Mouse (Mus musculus) spleen, postnatal 14 days (tissue): ENCODE measurements at regions not wholly inside any gene's neighbourhood (a gene's known extent, or its start where the extent isn't known, plus 50 kb on each side); places are given as distances from the start of the nearest gene placed in this dataset.

Experiments
- DNase-seq, 2 experiments: peaks; one replicate each; pipeline ENCODE4 v3.0.0; 2021 to 2022; ENCODE audit warnings: low spot score in 2 of 2

GRCm38 (mm10) chr1:183853956-183854613, 159.0 kb upstream of the Dusp10 start:
- DNase-seq = peak in 1 of 2 experiments; percentile 11

DNA sequence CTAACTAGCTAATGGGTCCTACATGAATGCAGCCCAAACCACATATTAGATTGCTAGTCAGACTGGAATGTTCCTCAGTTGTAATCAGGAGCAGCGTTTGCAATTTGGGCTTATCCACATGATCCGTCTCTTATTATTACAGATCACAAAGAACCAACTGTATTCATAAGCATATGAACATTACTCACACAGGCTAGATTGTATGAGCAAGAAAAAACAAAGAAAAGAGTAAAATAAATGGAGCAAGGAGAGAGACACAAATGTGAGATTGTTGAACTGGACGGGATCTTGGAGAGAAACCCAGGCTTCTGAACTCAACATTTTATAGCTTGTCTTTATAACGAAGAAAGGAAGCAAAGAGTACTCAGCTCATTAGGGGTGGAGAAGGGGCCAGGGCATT, 148.0 kb upstream of the Dusp10 start:
- DNase-seq = no peak

DNA sequence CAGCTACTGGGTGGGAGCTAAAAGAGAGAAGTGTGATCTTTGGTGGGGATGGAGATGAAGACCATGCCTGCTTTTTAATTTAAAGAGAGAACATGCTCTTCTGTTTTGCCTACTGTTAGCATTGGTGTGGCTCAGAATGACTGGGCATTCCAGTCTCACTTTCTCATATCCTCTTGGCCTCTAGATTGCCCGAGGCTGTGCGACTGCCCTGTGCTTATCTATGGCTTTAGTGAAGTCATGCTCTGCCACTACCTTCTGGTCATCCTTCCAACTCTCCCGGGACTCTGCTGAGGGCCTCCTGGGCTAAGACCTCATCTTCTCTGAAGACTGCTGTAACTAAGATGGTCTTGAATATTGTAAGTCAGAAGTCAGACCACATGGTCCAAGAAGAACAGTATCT, 147.5 kb upstream of the Dusp10 start:
- no peak for DNase-seq

DNA sequence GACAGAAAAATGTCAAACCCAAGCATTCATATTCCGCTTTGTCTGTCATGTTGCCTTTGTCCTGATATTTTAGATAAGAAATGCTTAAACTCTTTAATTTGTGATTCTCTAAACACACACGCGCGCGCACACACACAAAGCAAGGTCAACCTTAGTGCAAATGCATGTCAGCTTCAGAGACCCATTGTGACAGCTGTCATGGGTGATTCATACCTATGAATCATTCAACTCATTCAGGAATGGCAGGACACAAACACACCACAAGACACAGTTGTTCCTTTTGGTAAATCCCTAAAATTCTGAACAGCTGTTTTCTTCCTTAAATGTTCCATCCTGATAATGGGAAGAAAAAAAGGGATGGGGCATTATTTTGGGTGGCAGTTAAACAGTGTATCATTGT, 144.1 kb upstream of the Dusp10 start:
- no peak for DNase-seq

GRCm38 (mm10) chr1:183895936-183896335, 117.2 kb upstream of the Dusp10 start:
- no peak for DNase-seq

DNA sequence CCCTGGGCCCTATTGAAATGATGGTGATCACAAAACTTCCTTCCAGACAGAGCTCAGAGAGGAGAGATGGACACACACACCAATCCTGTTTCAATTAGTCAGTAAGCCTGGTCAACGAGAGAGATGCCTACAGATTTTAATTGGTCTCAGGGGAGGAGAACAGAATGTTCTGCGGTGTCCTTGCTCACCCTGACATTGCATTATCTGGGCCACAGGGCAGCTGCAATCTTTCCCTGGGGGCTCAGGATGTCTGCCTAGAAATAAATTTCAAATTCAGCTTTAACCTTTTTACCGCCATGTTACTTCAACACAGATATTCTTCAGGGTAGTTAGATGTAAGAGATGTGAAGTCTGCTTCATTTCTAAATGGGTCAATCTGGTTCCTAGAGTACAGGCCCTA, 115.0 kb upstream of the Dusp10 start:
- no peak for DNase-seq

GRCm38 (mm10) chr1:183904564-183904963, 108.5 kb upstream of the Dusp10 start:
- DNase-seq = no peak

- no peak for DNase-seq
Measured at GRCm38 (mm10) chr1:183905345-183906142, 107.6 kb upstream of the Dusp10 start.

DNA sequence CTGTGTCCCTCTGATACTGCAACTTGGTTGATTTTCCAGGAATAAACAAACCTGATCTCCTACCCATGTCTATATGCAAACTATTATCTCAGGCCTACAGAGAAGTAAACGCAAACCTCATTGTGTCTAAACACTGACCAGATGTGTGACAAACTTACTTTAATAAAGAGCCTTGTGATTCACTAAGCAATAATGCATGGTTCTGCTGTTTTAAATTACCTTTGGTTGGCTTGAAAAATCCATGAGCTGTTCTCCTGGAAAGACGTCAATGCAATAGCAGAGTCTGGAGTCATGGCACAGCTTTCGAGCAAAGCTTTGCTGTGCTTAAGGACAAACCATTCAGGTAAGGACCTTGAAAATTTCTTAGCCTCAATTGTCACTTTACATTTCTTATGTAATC, 95.4 kb upstream of the Dusp10 start:
- no peak for DNase-seq

- no peak for DNase-seq
Measured at GRCm38 (mm10) chr1:183921262-183921661, 91.8 kb upstream of the Dusp10 start.

- DNase-seq = no peak
Measured at GRCm38 (mm10) chr1:183928539-183928938, 84.6 kb upstream of the Dusp10 start.

- DNase-seq = no peak
Measured at GRCm38 (mm10) chr1:183930363-183930982, 82.6 kb upstream of the Dusp10 start.

- DNase-seq = no peak
Measured at GRCm38 (mm10) chr1:183931141-183931540, 82.0 kb upstream of the Dusp10 start.

GRCm38 (mm10) chr1:183933845-183934244, 79.3 kb upstream of the Dusp10 start:
- DNase-seq = no peak

GRCm38 (mm10) chr1:183937166-183937565, 75.9 kb upstream of the Dusp10 start:
- DNase-seq = no peak

DNA sequence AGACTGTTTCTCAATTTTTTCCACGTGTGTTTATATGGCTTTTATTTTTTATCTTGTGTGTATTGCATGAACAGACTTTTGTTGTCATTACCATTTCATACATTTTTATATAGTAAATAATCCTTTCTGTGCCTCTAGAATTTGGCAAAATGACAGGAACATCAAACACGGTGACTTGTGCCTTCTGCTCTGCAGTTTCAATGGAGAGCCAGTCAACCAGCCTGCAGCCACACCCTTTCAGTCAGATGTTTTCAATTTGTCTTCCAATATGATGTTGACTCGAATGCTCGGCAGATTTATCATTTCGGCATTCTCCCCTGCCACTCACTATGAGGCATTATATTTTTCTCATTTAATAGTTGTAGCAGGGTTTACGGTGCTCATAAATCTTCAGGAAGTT, 74.7 kb upstream of the Dusp10 start:
- DNase-seq = no peak

DNA sequence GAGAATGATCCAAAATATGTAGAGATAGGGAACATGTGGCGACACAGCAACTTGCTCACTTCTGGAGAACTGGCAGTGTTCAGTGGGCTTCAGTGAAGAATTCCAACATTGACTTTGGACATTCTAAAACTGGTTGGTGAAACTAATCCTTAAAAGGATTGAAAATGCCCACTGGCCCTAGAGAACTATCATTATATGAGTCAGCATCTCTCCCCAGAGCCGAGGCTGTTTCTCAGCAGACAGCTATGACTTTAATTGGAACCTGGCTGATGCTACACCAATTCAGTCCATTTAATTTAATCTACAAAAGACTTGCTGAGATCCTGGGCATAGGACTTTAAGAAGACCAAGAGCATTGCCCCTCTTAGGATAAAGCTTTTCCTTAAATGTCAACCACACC, 72.4 kb upstream of the Dusp10 start:
- DNase-seq = no peak

DNA sequence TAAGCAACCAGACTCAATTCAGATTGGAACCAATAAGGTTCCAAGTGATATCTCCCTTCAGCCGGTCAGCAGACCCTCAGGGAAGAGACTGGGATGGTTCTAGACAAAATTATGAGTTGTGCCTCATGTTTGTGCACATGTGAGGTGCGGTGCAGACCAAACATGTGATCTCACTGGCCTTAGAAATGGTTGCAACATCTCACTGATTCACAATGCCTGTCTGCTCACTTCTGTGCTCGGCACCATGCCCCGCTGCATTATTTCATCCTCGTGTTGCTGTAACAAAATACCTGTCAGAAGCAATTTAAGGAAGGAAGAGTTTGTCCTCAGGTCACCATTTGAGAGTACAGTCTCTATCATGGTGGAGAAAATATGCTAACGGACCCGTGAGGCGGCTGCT, 66.9 kb upstream of the Dusp10 start:
- no peak for DNase-seq

GRCm38 (mm10) chr1:183947066-183947465, 66.0 kb upstream of the Dusp10 start:
- DNase-seq = no peak

DNA sequence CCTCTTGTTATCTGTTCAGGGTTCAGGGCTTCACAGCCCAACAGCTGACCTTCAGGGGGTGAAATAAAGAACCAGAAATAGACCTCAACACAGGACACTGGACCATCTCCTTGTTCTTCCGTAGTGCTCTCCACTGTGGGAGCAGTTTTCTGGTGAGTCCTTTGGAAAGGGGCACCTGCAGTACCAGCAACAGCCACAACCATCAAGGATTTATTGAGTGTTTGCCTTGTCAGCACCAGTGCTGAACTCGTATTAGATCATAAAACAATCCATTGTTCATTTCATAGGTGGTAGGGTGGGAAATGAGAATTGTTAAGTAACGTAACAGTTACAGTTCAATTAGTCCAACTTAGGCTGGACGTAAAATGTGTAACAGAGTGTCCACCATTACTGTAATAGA, 63.9 kb upstream of the Dusp10 start:
- DNase-seq = no peak

DNA sequence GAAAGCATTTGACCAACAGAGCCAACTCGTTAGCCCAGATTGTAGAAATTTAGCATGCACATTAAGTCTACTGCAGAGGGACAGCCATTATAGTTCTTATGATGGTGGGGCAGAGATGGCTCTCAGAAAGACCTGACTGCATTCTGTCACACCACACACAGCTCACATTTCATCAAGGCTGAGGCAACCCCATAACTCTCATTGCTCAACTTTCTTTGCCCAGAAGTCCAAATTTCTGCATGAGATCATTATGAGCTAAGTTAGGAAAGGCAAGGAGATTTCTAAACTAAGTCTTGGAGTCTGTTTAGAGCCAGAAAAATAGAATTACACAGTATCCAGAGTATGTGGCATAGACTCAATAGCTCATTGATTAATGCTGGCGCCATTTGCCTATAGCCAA, 59.0 kb upstream of the Dusp10 start:
- no peak for DNase-seq

DNA sequence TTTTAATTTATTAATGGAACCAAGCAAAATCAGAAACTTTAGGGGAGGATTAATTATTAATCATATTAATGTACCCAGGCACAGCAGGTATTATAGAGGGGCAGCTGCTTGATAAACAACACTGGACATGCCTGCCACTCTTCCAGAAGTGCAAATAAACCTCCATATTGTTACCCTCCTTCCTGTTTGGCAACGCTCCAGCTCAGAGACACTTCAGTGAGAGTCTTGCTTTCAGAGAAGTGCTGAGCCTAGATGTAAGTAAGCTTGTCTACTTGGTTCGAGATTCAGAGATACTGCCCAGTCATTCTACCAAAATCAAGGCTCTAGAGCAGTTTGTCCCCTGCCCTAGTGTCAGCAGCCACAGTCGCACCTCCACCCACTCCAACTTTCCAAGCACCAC, 56.7 kb upstream of the Dusp10 start:
- DNase-seq = no peak

DNA sequence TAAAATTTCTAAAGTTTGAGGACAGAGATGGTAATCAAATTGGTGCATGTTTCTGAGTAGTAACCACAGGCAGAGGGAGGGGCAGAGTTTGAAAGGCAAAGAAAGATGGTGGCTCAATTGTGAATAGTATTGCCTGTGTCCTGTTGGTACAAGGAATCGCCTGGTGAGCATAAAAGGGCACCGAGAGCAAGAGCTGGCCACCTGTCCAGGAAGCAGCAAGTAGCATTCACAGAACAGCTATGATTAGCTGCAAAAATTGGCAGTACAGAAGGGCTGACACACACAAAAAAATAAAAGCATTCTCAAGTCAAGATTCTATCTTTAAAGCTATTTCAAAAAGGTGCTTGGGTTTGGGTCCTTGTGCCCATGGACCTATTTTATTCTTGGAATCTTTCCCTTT, 51.7 kb upstream of the Dusp10 start:
- no peak for DNase-seq
